Mouse (Mus musculus) heart, embryonic 12.5 days (tissue): Measurements from ENCODE around the gene Qrfpr. TPM values are rescaled to one million over a fixed set of nuclear protein-coding genes. Genes with fewer than 3 reads are reported as not detected.

Experiments used
- ATAC-seq: fragments of 200-750 bp; cut with Nextera tagmentation; 2 replicates; pipeline ENCODE4 v1.8.0; 2017; ENCODE audit warnings: moderate TSS enrichment, moderate library complexity; ENCODE audit not compliant: insufficient number of reproducible peaks, low FRiP score
- H3K27ac ChIP-seq: fragments of 300-500 bp; sonication (generic); 2 replicates; pipeline ENCODE4 v1.5.1; 2016; ENCODE audit warnings: mild to moderate bottlenecking, moderate library complexity; ENCODE audit not compliant: poor library complexity, severe bottlenecking
- H3K27me3 ChIP-seq: fragments of 300-500 bp; sonication (generic); replicated peaks from 2 replicates; pipeline ENCODE4 v1.6.1; 2016; ENCODE audit warnings: mild to moderate bottlenecking, moderate library complexity
- H3K36me3 ChIP-seq: fragments of 300-500 bp; sonication (generic); 2 replicates; pipeline ENCODE4 v1.6.1; 2016; ENCODE audit warnings: mild to moderate bottlenecking, moderate library complexity
- H3K4me1 ChIP-seq: fragments of 300-500 bp; sonication (generic); replicated peaks from 2 replicates; pipeline ENCODE4 v1.6.1; 2016; ENCODE audit warnings: mild to moderate bottlenecking
- H3K4me2 ChIP-seq: fragments of 300-500 bp; sonication (generic); 2 replicates; pipeline ENCODE4 v1.6.1; 2016; ENCODE audit warnings: mild to moderate bottlenecking, moderate library complexity
- H3K4me3 ChIP-seq: fragments of 300-500 bp; sonication (generic); 2 replicates; pipeline ENCODE4 v1.5.1; 2016; ENCODE audit warnings: mild to moderate bottlenecking
- H3K9ac ChIP-seq: fragments of 300-500 bp; sonication (generic); 2 replicates; pipeline ENCODE4 v1.6.1; 2016; ENCODE audit warnings: mild to moderate bottlenecking, moderate library complexity
- H3K9me3 ChIP-seq: fragments of 300-500 bp; sonication (generic); replicated peaks from 2 replicates; pipeline ENCODE4 v1.6.1; 2016; ENCODE audit warnings: mild to moderate bottlenecking, moderate library complexity
- WGBS: fragments of 180-500 bp; shearing (Covaris S2); methylation state at CpG from one replicate; pipeline ENCODE4 v1.1.7; 2016; 5-methylcytosine and 5-hydroxymethylcytosine counted together
- polyA plus RNA-seq: library from polyadenylated mRNA; unstranded; fragments of >200 nt; fragmentation: Nextera tagmentation; extraction: Ambion mirVana; gene quantifications from 2 replicates; pipeline ENCODE4 v1.2.1, GENCODE M21; 2016

Qrfpr gene
- polyA plus RNA-seq, 1 experiment from 2014 or later, result not detected

- Histone ChIP-seq H3K4me3 (peak overlapping the region; percentile 80), H3K4me1 (peaks cover 25% of the 10 kb centered on the region), H3K36me3 (no peaks in the 10 kb centered on the region), H3K27me3 (no peaks in the 10 kb centered on the region), H3K4me2 (peak overlapping the region; percentile 86), H3K9me3 (no peaks in the 10 kb centered on the region), H3K9ac (no peak overlapping the region), H3K27ac (no peak overlapping the region)
- no peak for ATAC-seq
- WGBS, result 11% methylated on average over 1 of the region's 1 CpGs
These were observed 71.6 kb downstream of the Qrfpr start for GRCm38 (mm10) chr3:36150537-36150933.

DNA sequence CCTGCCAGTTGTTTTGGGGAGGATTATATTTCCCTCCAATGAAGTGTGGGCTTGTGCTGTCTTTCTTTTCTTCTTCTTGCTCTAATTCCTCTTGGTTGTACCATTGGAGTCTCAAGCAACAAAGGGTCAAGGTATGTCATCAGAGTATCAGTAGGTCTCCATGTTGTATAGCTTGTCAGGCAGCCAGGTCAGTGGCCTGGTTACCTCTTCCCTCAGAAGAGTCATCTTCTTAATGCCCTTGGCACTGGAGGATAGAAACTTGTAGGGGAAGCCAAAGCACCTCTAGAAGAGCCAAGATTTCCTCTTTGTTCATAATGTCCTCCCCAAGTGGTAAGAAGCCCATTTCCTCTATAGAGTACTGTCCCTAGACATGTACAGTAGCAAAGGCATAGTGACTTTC, 83.1 kb downstream of the Qrfpr start:
- Histone ChIP-seq H3K36me3 (no peaks in the 10 kb centered on the region), H3K27ac (no peak overlapping the region), H3K9me3 (peaks cover 3% of the 10 kb centered on the region; the same call in 1 of the 2 replicates), H3K4me3 (no peak overlapping the region), H3K4me2 (no peak overlapping the region), H3K4me1 (no peaks in the 10 kb centered on the region), H3K9ac (no peak overlapping the region), H3K27me3 (no peaks in the 10 kb centered on the region)
- no peak for ATAC-seq

DNA sequence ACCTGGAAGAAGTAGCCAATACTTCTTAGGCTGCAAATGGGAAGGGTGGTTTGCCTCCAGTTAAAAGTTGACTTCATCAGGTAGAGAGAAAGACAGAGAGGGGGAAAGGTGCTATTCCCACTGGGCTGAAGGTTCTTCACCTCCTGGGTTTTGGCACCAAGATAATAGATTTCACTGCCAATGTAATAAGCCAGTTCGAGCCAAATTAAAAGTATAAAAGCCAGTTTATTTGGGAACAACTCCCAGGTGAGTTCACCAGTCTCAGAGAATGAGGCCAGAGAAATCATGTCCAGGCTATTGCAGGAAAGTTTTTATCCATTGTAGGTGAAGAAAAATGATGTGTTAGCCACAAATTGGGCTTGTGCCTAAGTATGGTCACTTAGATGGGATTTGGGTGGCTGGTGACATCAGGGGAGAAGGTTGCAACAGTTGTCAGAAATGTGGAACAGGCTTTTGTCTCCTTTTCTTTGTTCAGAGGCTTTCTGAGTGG, 83.9 kb downstream of the Qrfpr start:
- Histone ChIP-seq H3K4me3 (no peak overlapping the region), H3K4me1 (no peaks in the 10 kb centered on the region), H3K9me3 (peaks cover 3% of the 10 kb centered on the region; the same call in 1 of the 2 replicates), H3K9ac (no peak overlapping the region), H3K4me2 (no peak overlapping the region), H3K36me3 (no peaks in the 10 kb centered on the region), H3K27ac (no peak overlapping the region), H3K27me3 (no peaks in the 10 kb centered on the region)
- no peak for ATAC-seq
- 68% methylated on average over 1 of the region's 1 CpGs for WGBS

DNA sequence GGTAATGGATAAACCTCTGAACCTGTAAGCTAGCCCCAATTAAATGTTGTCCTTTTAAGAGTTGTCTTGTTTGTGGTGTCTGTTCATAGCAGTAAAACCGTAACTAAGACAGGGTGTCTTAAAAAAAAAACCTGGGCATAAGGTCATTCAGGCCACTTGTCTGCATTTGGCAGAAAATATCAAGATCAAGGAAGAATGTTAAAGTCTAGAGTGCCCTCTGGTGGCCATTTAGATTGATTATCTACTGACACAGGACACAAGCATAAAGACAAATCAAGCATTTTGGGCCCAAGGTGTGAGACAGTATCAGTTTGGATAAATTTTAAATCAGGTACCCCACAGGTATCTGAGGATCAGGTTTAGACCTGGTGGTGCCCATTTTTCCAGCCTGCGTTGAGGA, 84.6 kb downstream of the Qrfpr start:
- Histone ChIP-seq H3K27me3 (no peaks in the 10 kb centered on the region), H3K9me3 (peaks cover 3% of the 10 kb centered on the region; the same call in 1 of the 2 replicates), H3K4me2 (no peak overlapping the region), H3K36me3 (no peaks in the 10 kb centered on the region), H3K9ac (no peak overlapping the region), H3K4me3 (no peak overlapping the region), H3K27ac (no peak overlapping the region), H3K4me1 (no peaks in the 10 kb centered on the region)
- WGBS, result 47% methylated on average over 2 of the region's 2 CpGs
- no peak for ATAC-seq

- Histone ChIP-seq H3K9ac (no peak overlapping the region), H3K27ac (no peak overlapping the region), H3K4me2 (no peak overlapping the region), H3K4me3 (no peak overlapping the region), H3K27me3 (no peaks in the 10 kb centered on the region), H3K4me1 (no peaks in the 10 kb centered on the region), H3K9me3 (peaks cover 3% of the 10 kb centered on the region; the same call in 1 of the 2 replicates), H3K36me3 (no peaks in the 10 kb centered on the region)
- ATAC-seq, result no peak
These were observed 86.0 kb downstream of the Qrfpr start for GRCm38 (mm10) chr3:36136152-36136551.

Other genes with a start within 250 kb of the Qrfpr start
- gene Mccc1, start 221.6 kb downstream of the Qrfpr start, polyA plus RNA-seq, result 50.7 and 54.2 TPM in 2 replicates
- gene Ccdc144b, start 168.8 kb downstream of the Qrfpr start, polyA plus RNA-seq, result 0.06 and 0.10 TPM in 2 replicates
- 88.9 and 91.7 TPM in 2 replicates for gene Acad9, start 156.3 kb downstream of the Qrfpr start, polyA plus RNA-seq
- 4.1 and 4.9 TPM in 2 replicates for gene D3Ertd254e, start 71.3 kb downstream of the Qrfpr start, polyA plus RNA-seq